ENCODE assay signal across 21 mouse cellular contexts in genomic region chr13:113211345-113211744, GRCm38 (mm10). TPM values are rescaled to one million over a fixed set of nuclear protein-coding genes. Genes with fewer than 3 reads are reported as not detected.
A peak's percentile ranks its signal among the peaks of the same experiment; 100 is the strongest.
DNase-seq lines count a peak whose midpoint lies in the region; ATAC-seq and TF ChIP-seq lines count a peak whose summit lies in the region.
"Had no signal": no experiment of that assay in that cellular context is flagged by ENCODE, and none has a peak within 500 bp of the region (broad histone marks: within the 10 kb centered on the region; RNA-seq: fewer than 3 reads in every experiment).

No protein-coding gene starts in this region.

- H3K36me3 ChIP-seq in small intestine, adult 2 months (ENCODE audit: control insufficient read depth, insufficient read depth, low read length) = no peaks in the 10 kb centered on the region
- H3K36me3 ChIP-seq: heart, embryonic 13.5 days; hindbrain, embryonic 10.5 days; midbrain, embryonic 15.5 days had no signal

- 69% methylated on average over 15 of the region's 15 CpGs for WGBS in small intestine, adult 2 months

- H3K4me1 ChIP-seq in small intestine, adult 2 months (ENCODE audit: control insufficient read depth, insufficient read depth, insufficient read length, low read length) = no peaks in the 10 kb centered on the region

- no peak for TF ChIP-seq CTCF in small intestine, adult 2 months (IDR thresholded peaks at IDR 0.05; ENCODE audit: extremely low read depth, insufficient read length, insufficient replicate concordance, low read depth, low read length)

- intact Hi-C loops in heart, postnatal 25 days (cut with DNase I) = no loop called here
- intact Hi-C loops in left cerebral cortex, postnatal 25 days (cut with DNase I) = no loop called here

- H3K27ac ChIP-seq in small intestine, adult 2 months (ENCODE audit: insufficient read depth, low read depth, low read length) = no peak overlapping the region
- H3K27ac ChIP-seq: heart, embryonic 13.5 days; hindbrain, embryonic 10.5 days; midbrain, embryonic 15.5 days had no signal

- DNase-seq in heart, adult 11 months = peak; percentile 62
- DNase-seq in heart, postnatal 25 days (ENCODE audit: low spot score) = no peak
- DNase-seq in thymus, postnatal 0 days (ENCODE audit: low spot score) = peak; percentile 63
- DNase-seq in thymus, postnatal 36 days = no peak
- DNase-seq in left cerebral cortex, postnatal 25 days (ENCODE audit: low spot score in 2 of 2) = no peak
- DNase-seq: adrenal gland, postnatal 14 days; cerebellum, adult 9-10 months; embryo, embryonic 11 days; gastrocnemius, postnatal 25 days; kidney, adult 18-20 months; kidney, postnatal 4 days; lung, adult 18-20 months; lung, postnatal 4 days; right cerebral cortex, postnatal 25 days had no signal

- no peaks in the 10 kb centered on the region for H3K27me3 ChIP-seq in small intestine, adult 2 months (ENCODE audit: control insufficient read depth, insufficient read depth, low read length)

- ATAC-seq in granulocyte monocyte progenitor cell, adult 5-6 weeks (replicated peaks; ENCODE audit: poor library complexity, severe bottlenecking) = peak; percentile 68
- ATAC-seq: midbrain, embryonic 15.5 days had no signal

- 0 out of 2 replicates have a peak overlapping the region, but pooled peaks have one; percentile 12 for H3K4me3 ChIP-seq in small intestine, adult 2 months (ENCODE audit: low read depth, low read length)
- H3K4me3 ChIP-seq: heart, embryonic 13.5 days; hindbrain, embryonic 10.5 days; midbrain, embryonic 15.5 days had no signal

- TF ChIP-seq POLR2A in small intestine, adult 2 months (IDR thresholded peaks at IDR 0.05; ENCODE audit: low read depth, low read length) = no peak

RNA-seq across cellular contexts. Expression of gene Esm1, which starts 1.9 kb away (rescaled TPM):
- under 1 TPM; 0.70 to 0.95 TPM for total RNA-seq in heart, postnatal 25 days (2021)
- polyA plus RNA-seq in thymus, postnatal 0 days (2015; fragmentation: Nextera tagmentation; extraction: Ambion mirVana) = 3.6 and 4.5 TPM in 2 replicates
- total RNA-seq in granulocyte monocyte progenitor cell, adult 5-6 weeks (2014; fragmentation: Nextera tagmentation) = not detected in 2 replicates
- total RNA-seq in granulocyte monocyte progenitor cell, adult 5-6 weeks (2017) = not detected in 2 replicates
- polyA plus RNA-seq in small intestine, adult 2 months (2012; rRNA removed) = 2.5 and 3.3 TPM in 2 replicates
- under 1 TPM in 1 of 2 experiments, not detected in 1; 0.41 TPM for total RNA-seq in left cerebral cortex, postnatal 25 days (2021)
- total RNA-seq: MEL had no signal

RNA-seq across cellular contexts. Expression of gene Gzmk, which starts 14.4 kb away (rescaled TPM):
- not detected for total RNA-seq in heart, postnatal 25 days (2021)
- not detected in 2 replicates for polyA plus RNA-seq in thymus, postnatal 0 days (2015; fragmentation: Nextera tagmentation; extraction: Ambion mirVana)
- not detected in 2 replicates for total RNA-seq in granulocyte monocyte progenitor cell, adult 5-6 weeks (2014; fragmentation: Nextera tagmentation)
- total RNA-seq in granulocyte monocyte progenitor cell, adult 5-6 weeks (2017) = not detected in 2 replicates
- 0.30 and 0.47 TPM in 2 replicates for polyA plus RNA-seq in small intestine, adult 2 months (2012; rRNA removed)
- total RNA-seq in left cerebral cortex, postnatal 25 days (2021) = not detected
- total RNA-seq: adrenal gland, postnatal 14 days; gastrocnemius, postnatal 25 days; MEL had no signal
- polyA plus RNA-seq: heart, embryonic 13.5 days; hindbrain, embryonic 10.5 days; midbrain, embryonic 15.5 days; neural tube, embryonic 11.5 days had no signal

Comparison
In these comparisons a context has a peak if more than half of its experiments do, and no peak if none do; other contexts are left out.
1. DNase-seq: peak in heart, adult 11 months (single experiment) and thymus, postnatal 0 days (single experiment); none in heart, postnatal 25 days (single experiment), thymus, postnatal 36 days (0 of 2) and left cerebral cortex, postnatal 25 days (0 of 2).